Mouse (Mus musculus) liver, embryonic 13.5 days (tissue): ENCODE data around the gene Ube2d1. TPM values are rescaled to one million over a fixed set of nuclear protein-coding genes. Genes with fewer than 3 reads are reported as not detected.

ENCODE experiments used
- ATAC-seq: fragments of 200-750 bp; cut with Nextera tagmentation; 2 replicates; pipeline ENCODE4 v1.8.0; 2017; ENCODE audit warnings: low read depth, mild to moderate bottlenecking, moderate number of reproducible peaks, moderate library complexity
- DNase-seq: peaks from one replicate; pipeline ENCODE4 v3.0.0; 2022
- H3K27ac ChIP-seq: fragments of 300-500 bp; sonication (generic); 2 replicates; pipeline ENCODE4 v1.5.1; 2015; ENCODE audit warnings: moderate library complexity, mild to moderate bottlenecking, inconsistent platforms
- H3K27me3 ChIP-seq: fragments of 300-500 bp; sonication (generic); 2 replicates; pipeline ENCODE4 v1.6.1; 2015; ENCODE audit warnings: mild to moderate bottlenecking, inconsistent platforms
- H3K36me3 ChIP-seq: fragments of 300-500 bp; sonication (generic); 2 replicates; pipeline ENCODE4 v1.6.1; 2015; ENCODE audit warnings: mild to moderate bottlenecking, inconsistent platforms
- H3K4me1 ChIP-seq: fragments of 300-500 bp; sonication (generic); replicated peaks from 2 replicates; pipeline ENCODE4 v1.6.1; 2015; ENCODE audit warnings: inconsistent platforms
- H3K4me2 ChIP-seq: fragments of 300-500 bp; sonication (generic); 2 replicates; pipeline ENCODE4 v1.6.1; 2015; ENCODE audit warnings: inconsistent platforms, mild to moderate bottlenecking, moderate library complexity
- H3K4me3 ChIP-seq: fragments of 300-500 bp; sonication (generic); replicated peaks from 2 replicates; pipeline ENCODE4 v1.5.1; 2015; ENCODE audit warnings: mild to moderate bottlenecking, inconsistent platforms
- H3K9ac ChIP-seq: fragments of 300-500 bp; sonication (generic); 2 replicates; pipeline ENCODE4 v1.6.1; 2015; ENCODE audit warnings: mild to moderate bottlenecking, inconsistent platforms
- H3K9me3 ChIP-seq: fragments of 300-500 bp; sonication (generic); replicated peaks from 2 replicates; pipeline ENCODE4 v1.6.1; 2016; ENCODE audit warnings: inconsistent platforms
- whole genome bisulfite sequencing: fragments of 180-500 bp; shearing (Covaris S2); methylation state at CpG from one replicate; pipeline ENCODE4 v1.1.7; 2015; ENCODE audit not compliant: insufficient replicate concordance; 5-methylcytosine and 5-hydroxymethylcytosine counted together
- polyA plus RNA-seq: library from polyadenylated mRNA; unstranded; fragments of >200 nt; fragmentation: Nextera tagmentation; extraction: Ambion mirVana; gene quantifications from 2 replicates; pipeline ENCODE4 v1.2.1, GENCODE M21; 2015

The Ube2d1 gene
- polyA plus RNA-seq, 1 experiment from 2014 or later: 7.8 TPM

GRCm38 (mm10) chr10:71291179-71291661, 6.2 kb upstream of the Ube2d1 start:
- DNase-seq: peak; percentile 3

GRCm38 (mm10) chr10:71284511-71285125, 444 bp downstream of the Ube2d1 start:
- H3K36me3 ChIP-seq: no peaks in the 10 kb centered on the region
- under 1% methylated on average over 41 of the region's 41 CpGs for whole genome bisulfite sequencing
- peak; percentile 61 for ATAC-seq
- no peaks in the 10 kb centered on the region for H3K9me3 ChIP-seq
- H3K9ac ChIP-seq: peak overlapping the region; percentile 71
- peaks cover 11% of the 10 kb centered on the region for H3K4me1 ChIP-seq
- no peak for DNase-seq
- H3K4me3 ChIP-seq: peak overlapping the region; percentile 74
- no peak overlapping the region for H3K27ac ChIP-seq
- peaks cover 22% of the 10 kb centered on the region; the same call in 1 of the 2 replicates for H3K27me3 ChIP-seq
- peak overlapping the region; percentile 79 for H3K4me2 ChIP-seq

More at GRCm38 (mm10) chr10:71291179-71291661, 6.2 kb upstream of the Ube2d1 start:
- Histone ChIP-seq H3K27ac (no peak overlapping the region), H3K4me3 (no peak overlapping the region), H3K4me1 (peaks cover 16% of the 10 kb centered on the region), H3K9ac (no peak overlapping the region), H3K4me2 (no peak overlapping the region), H3K27me3 (0 out of 2 replicates have a peak, but pooled peaks cover 6% of the 10 kb centered on the region), H3K36me3 (no peaks in the 10 kb centered on the region), H3K9me3 (no peaks in the 10 kb centered on the region)
- 5% methylated on average over 3 of the region's 3 CpGs for WGBS
- peak; percentile 69 for ATAC-seq

- Histone ChIP-seq H3K9ac (peak overlapping the region; percentile 71; the same call in 1 of the 2 replicates), H3K36me3 (no peaks in the 10 kb centered on the region), H3K4me2 (peak overlapping the region; percentile 79), H3K27ac (no peak overlapping the region), H3K4me1 (peaks cover 11% of the 10 kb centered on the region), H3K27me3 (peaks cover 22% of the 10 kb centered on the region; the same call in 1 of the 2 replicates), H3K4me3 (peak overlapping the region; percentile 74), H3K9me3 (no peaks in the 10 kb centered on the region)
- DNase-seq: no peak
- no peak for ATAC-seq
- WGBS: 21% methylated on average over 8 of the region's 8 CpGs
These were observed 941 bp downstream of the Ube2d1 start for GRCm38 (mm10) chr10:71284131-71284510.

GRCm38 (mm10) chr10:71273008-71273739, 11.9 kb downstream of the Ube2d1 start:
- ATAC-seq (no peak), DNase-seq (no peak)
- WGBS: 69% methylated on average over 9 of the region's 9 CpGs
- 0 out of 2 replicates have a peak, but pooled peaks cover under 1% of the 10 kb centered on the region for H3K4me1 ChIP-seq
- no peaks in the 10 kb centered on the region for H3K27me3 ChIP-seq
- no peaks in the 10 kb centered on the region for H3K36me3 ChIP-seq
- H3K4me2 ChIP-seq: no peak overlapping the region
- H3K9me3 ChIP-seq: no peaks in the 10 kb centered on the region
- no peak overlapping the region for H3K9ac ChIP-seq
- no peak overlapping the region for H3K4me3 ChIP-seq
- H3K27ac ChIP-seq: no peak overlapping the region

- Histone ChIP-seq H3K4me3 (no peak overlapping the region), H3K4me2 (no peak overlapping the region), H3K36me3 (no peaks in the 10 kb centered on the region), H3K27ac (no peak overlapping the region), H3K27me3 (no peaks in the 10 kb centered on the region), H3K9me3 (no peaks in the 10 kb centered on the region), H3K9ac (no peak overlapping the region), H3K4me1 (0 out of 2 replicates have a peak, but pooled peaks cover 4% of the 10 kb centered on the region)
- DNase-seq (no peak), ATAC-seq (no peak)
- 83% methylated on average over 2 of the region's 2 CpGs for WGBS
These were observed 17.1 kb downstream of the Ube2d1 start for GRCm38 (mm10) chr10:71267973-71268372.

GRCm38 (mm10) chr10:71267511-71267910, 17.6 kb downstream of the Ube2d1 start:
- DNase-seq (no peak), ATAC-seq (no peak)
- H3K9ac ChIP-seq: no peak overlapping the region
- no peak overlapping the region for H3K27ac ChIP-seq
- H3K9me3 ChIP-seq: no peaks in the 10 kb centered on the region
- no peak overlapping the region for H3K4me2 ChIP-seq
- no peak overlapping the region for H3K4me3 ChIP-seq
- no peaks in the 10 kb centered on the region for H3K36me3 ChIP-seq
- H3K27me3 ChIP-seq: no peaks in the 10 kb centered on the region
- WGBS: 70% methylated on average over 11 of the region's 11 CpGs
- 0 out of 2 replicates have a peak, but pooled peaks cover 4% of the 10 kb centered on the region for H3K4me1 ChIP-seq

GRCm38 (mm10) chr10:71265067-71265466, 20.0 kb downstream of the Ube2d1 start:
- no peaks in the 10 kb centered on the region for H3K9me3 ChIP-seq
- WGBS: 69% methylated on average over 4 of the region's 4 CpGs
- ATAC-seq: no peak
- H3K4me1 ChIP-seq: 0 out of 2 replicates have a peak, but pooled peaks cover 4% of the 10 kb centered on the region
- H3K4me3 ChIP-seq: no peak overlapping the region
- no peaks in the 10 kb centered on the region for H3K27me3 ChIP-seq
- H3K9ac ChIP-seq: no peak overlapping the region
- DNase-seq: no peak
- no peaks in the 10 kb centered on the region for H3K36me3 ChIP-seq
- no peak overlapping the region for H3K27ac ChIP-seq
- H3K4me2 ChIP-seq: no peak overlapping the region

- DNase-seq: no peak
- WGBS: 75% methylated on average over 8 of the region's 8 CpGs
- no peaks in the 10 kb centered on the region for H3K36me3 ChIP-seq
- H3K27me3 ChIP-seq: no peaks in the 10 kb centered on the region
- no peak overlapping the region for H3K27ac ChIP-seq
- no peak overlapping the region for H3K4me3 ChIP-seq
- H3K9ac ChIP-seq: no peak overlapping the region
- H3K9me3 ChIP-seq: no peaks in the 10 kb centered on the region
- no peak for ATAC-seq
- H3K4me1 ChIP-seq: no peaks in the 10 kb centered on the region
- no peak overlapping the region for H3K4me2 ChIP-seq
These were observed 23.4 kb downstream of the Ube2d1 start for GRCm38 (mm10) chr10:71261637-71262036.

GRCm38 (mm10) chr10:71258943-71259342, 26.1 kb downstream of the Ube2d1 start:
- H3K4me1 ChIP-seq: no peaks in the 10 kb centered on the region
- ATAC-seq (no peak), DNase-seq (no peak)
- peaks cover 9% of the 10 kb centered on the region; the same call in 1 of the 2 replicates for H3K36me3 ChIP-seq
- no peaks in the 10 kb centered on the region for H3K27me3 ChIP-seq
- H3K27ac ChIP-seq: no peak overlapping the region
- no peak overlapping the region for H3K9ac ChIP-seq
- no peak overlapping the region for H3K4me2 ChIP-seq
- no peaks in the 10 kb centered on the region for H3K9me3 ChIP-seq
- no peak overlapping the region for H3K4me3 ChIP-seq
- 79% methylated on average over 5 of the region's 5 CpGs for WGBS

GRCm38 (mm10) chr10:71258516-71258915, 26.5 kb downstream of the Ube2d1 start:
- H3K36me3 ChIP-seq: peaks cover 9% of the 10 kb centered on the region; the same call in 1 of the 2 replicates
- H3K27ac ChIP-seq: no peak overlapping the region
- ATAC-seq (no peak), DNase-seq (no peak)
- no peaks in the 10 kb centered on the region for H3K27me3 ChIP-seq
- no peaks in the 10 kb centered on the region for H3K9me3 ChIP-seq
- no peaks in the 10 kb centered on the region for H3K4me1 ChIP-seq
- 70% methylated on average over 8 of the region's 8 CpGs for WGBS
- H3K4me2 ChIP-seq: no peak overlapping the region
- no peak overlapping the region for H3K9ac ChIP-seq
- no peak overlapping the region for H3K4me3 ChIP-seq

GRCm38 (mm10) chr10:71253147-71253546, 31.9 kb downstream of the Ube2d1 start:
- WGBS: 69% methylated on average over 4 of the region's 4 CpGs

More at GRCm38 (mm10) chr10:71253147-71253546, 31.9 kb downstream of the Ube2d1 start:
- Histone ChIP-seq H3K36me3 (peaks cover 9% of the 10 kb centered on the region; the same call in 1 of the 2 replicates), H3K4me1 (no peaks in the 10 kb centered on the region), H3K4me3 (no peak overlapping the region), H3K27ac (no peak overlapping the region), H3K9ac (no peak overlapping the region), H3K27me3 (no peaks in the 10 kb centered on the region), H3K9me3 (no peaks in the 10 kb centered on the region), H3K4me2 (no peak overlapping the region)
- DNase-seq: no peak
- no peak for ATAC-seq
